Mouse (Mus musculus): Measurements from ENCODE around the gene Prkcb.
A peak's percentile ranks its signal among the peaks of the same experiment; 100 is the strongest.

The Prkcb gene

DNA sequence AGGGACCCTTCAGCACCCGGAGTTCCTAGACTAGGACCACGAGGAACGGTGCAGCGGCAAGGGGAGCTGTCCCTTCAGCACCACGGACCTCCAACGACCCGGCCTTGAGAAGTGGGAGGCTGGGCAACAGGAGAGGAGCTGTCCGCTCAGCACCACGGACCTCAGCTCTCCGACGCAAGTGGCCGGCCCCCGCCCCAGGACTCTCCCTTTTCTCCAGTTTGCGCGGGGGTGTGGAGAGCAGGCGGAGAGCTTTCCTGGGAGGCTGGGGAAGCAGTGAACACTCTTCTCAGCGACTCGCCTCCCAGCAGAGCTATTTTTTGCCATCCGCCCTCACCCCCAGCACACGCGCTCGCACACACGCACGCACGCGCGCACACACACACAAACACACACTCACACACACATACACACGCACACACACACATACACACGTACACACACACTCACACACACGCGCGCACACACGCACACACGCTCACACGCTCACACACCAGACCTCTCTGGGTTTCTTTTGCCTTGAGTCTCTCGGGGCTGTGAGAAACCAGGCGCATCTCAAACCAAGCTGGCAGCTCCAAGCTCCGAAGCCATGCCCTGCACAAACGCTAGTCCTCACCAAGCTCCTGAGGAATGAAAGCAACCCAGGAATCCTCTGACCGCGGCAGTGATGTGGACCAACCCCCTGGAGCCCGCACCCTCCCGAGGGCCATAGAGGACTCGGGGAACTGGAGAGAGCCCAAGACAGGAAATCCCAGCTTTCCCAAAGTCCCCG lies 382.5 kb downstream of the Prkcb start:
- DNase-seq (ENCODE audit: low spot score in 2 of 2): peak; percentile 68 to 69

DNA sequence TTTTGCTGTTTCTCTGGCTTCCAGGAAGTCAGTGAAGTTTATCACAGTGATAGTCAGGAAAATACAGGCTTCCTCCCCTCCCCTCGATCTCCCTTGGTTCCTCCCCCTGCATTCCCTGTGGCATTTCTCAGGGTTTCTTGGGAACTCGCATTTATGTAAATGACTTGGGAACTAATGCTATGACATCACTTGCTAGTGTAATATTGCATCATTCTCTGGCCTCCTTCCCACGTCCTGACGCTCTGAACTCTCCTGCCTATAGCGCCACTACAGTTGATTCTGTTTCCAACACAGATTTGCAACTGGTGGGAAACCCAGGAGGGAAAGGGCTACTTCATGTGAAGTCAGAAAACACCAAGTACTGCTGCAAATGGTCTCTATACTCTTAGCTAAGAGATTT lies 384.4 kb downstream of the Prkcb start:
- no peak for DNase-seq (ENCODE audit: low spot score in 2 of 2)

DNA sequence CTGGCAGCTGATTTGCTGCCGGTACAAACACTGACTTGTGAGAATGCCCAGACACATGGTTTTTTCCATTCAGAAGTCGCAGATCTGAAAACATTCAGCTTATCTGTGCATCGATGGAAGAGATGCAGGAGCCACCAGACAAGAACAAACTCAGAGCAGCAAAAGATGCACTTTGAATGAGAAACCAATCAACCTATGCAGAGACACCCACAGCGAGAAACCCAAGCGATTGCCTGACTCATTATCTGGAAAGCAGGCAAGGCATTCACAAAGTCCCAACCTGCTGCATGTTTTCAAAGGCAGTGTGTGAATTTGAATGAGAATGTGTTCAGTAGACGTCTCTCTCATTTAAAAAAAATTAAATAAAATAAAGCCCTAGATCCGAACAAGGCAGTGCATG lies 386.7 kb downstream of the Prkcb start:
- DNase-seq (ENCODE audit: low spot score in 2 of 2): no peak

All from urinary bladder, adult 18-20 months (tissue).